Mouse (Mus musculus): ENCODE measurements around the gene Gprc5c. TPM values are rescaled to one million over a fixed set of nuclear protein-coding genes. Genes with fewer than 3 reads are reported as not detected.

The Gprc5c gene
- polyA plus RNA-seq, 1 experiment from 2014 or later = 41.1 TPM

DNA sequence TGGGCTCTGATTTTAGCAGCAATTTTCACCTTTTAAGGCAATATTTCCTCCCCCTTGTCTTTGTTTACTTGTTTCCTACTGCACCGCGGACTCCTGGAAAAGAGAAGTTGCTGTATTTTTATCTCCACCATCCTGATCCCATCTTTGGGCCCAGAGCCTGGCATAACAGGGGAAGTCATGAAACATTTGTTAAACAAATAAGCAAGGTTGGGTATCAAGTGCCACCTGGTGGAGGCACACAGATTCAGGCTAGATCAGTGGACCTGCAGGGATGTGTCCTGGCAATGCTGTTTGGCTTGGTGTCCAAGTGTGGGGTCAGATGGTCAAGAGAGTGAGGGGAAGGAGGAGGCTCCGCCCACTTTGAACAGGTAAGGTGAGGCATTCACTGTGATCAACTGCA, 26.2 kb downstream of the Gprc5c start:
- H3K4me2 ChIP-seq (ENCODE audit: low read depth, severe bottlenecking) = no peak overlapping the region
- H3K9ac ChIP-seq (ENCODE audit: low read length) = no peak overlapping the region
- H3K4me3 ChIP-seq (ENCODE audit: low read depth, low read length) = no peak overlapping the region
- peak; percentile 66 for DNase-seq (ENCODE audit: low spot score)
- H3K27ac ChIP-seq (replicated peaks; ENCODE audit: low read depth, low read length) = no peak overlapping the region
- H3K9me3 ChIP-seq (ENCODE audit: control insufficient read depth, low read length) = no peaks in the 10 kb centered on the region
- H3K4me1 ChIP-seq (ENCODE audit: control insufficient read depth, insufficient read depth, low read length) = peaks cover 22% of the 10 kb centered on the region
- H3K27me3 ChIP-seq (ENCODE audit: control insufficient read depth, insufficient read depth, low read length) = no peaks in the 10 kb centered on the region
- H3K36me3 ChIP-seq (ENCODE audit: control insufficient read depth, insufficient read depth, low read length) = no peaks in the 10 kb centered on the region
- ATAC-seq (ENCODE audit: insufficient number of reproducible peaks, low FRiP score, low TSS enrichment, low read depth) = no peak
- 58% methylated on average over 3 of the region's 3 CpGs for WGBS

GRCm38 (mm10) chr11:114879666-114880065, 28.7 kb downstream of the Gprc5c start:
- DNase-seq (ENCODE audit: low spot score) (no peak), ATAC-seq (ENCODE audit: insufficient number of reproducible peaks, low FRiP score, low TSS enrichment, low read depth) (no peak)
- no peaks in the 10 kb centered on the region for H3K9me3 ChIP-seq (ENCODE audit: control insufficient read depth, low read length)
- peaks cover 14% of the 10 kb centered on the region for H3K4me1 ChIP-seq (ENCODE audit: control insufficient read depth, insufficient read depth, low read length)
- H3K9ac ChIP-seq (ENCODE audit: low read length) = no peak overlapping the region
- H3K4me2 ChIP-seq (ENCODE audit: low read depth, severe bottlenecking) = no peak overlapping the region
- H3K27me3 ChIP-seq (ENCODE audit: control insufficient read depth, insufficient read depth, low read length) = no peaks in the 10 kb centered on the region
- 81% methylated on average over 2 of the region's 2 CpGs for WGBS
- no peak overlapping the region for H3K27ac ChIP-seq (replicated peaks; ENCODE audit: low read depth, low read length)
- H3K36me3 ChIP-seq (ENCODE audit: control insufficient read depth, insufficient read depth, low read length) = no peaks in the 10 kb centered on the region
- no peak overlapping the region for H3K4me3 ChIP-seq (ENCODE audit: low read depth, low read length)

GRCm38 (mm10) chr11:114880185-114880584, 29.2 kb downstream of the Gprc5c start:
- H3K4me3 ChIP-seq (ENCODE audit: low read depth, low read length) = no peak overlapping the region
- H3K36me3 ChIP-seq (ENCODE audit: control insufficient read depth, insufficient read depth, low read length) = no peaks in the 10 kb centered on the region
- DNase-seq (ENCODE audit: low spot score) = no peak
- peaks cover 9% of the 10 kb centered on the region for H3K4me1 ChIP-seq (ENCODE audit: control insufficient read depth, insufficient read depth, low read length)
- no peak overlapping the region for H3K9ac ChIP-seq (ENCODE audit: low read length)
- H3K27ac ChIP-seq (replicated peaks; ENCODE audit: low read depth, low read length) = no peak overlapping the region
- no peaks in the 10 kb centered on the region for H3K9me3 ChIP-seq (ENCODE audit: control insufficient read depth, low read length)
- H3K27me3 ChIP-seq (ENCODE audit: control insufficient read depth, insufficient read depth, low read length) = no peaks in the 10 kb centered on the region
- no peak for ATAC-seq (ENCODE audit: insufficient number of reproducible peaks, low FRiP score, low TSS enrichment, low read depth)
- H3K4me2 ChIP-seq (ENCODE audit: low read depth, severe bottlenecking) = no peak overlapping the region

- DNase-seq (ENCODE audit: low spot score) (peak; percentile 68), ATAC-seq (ENCODE audit: insufficient number of reproducible peaks, low FRiP score, low TSS enrichment, low read depth) (no peak)
- no peak overlapping the region for H3K27ac ChIP-seq (replicated peaks; ENCODE audit: low read depth, low read length)
Measured at GRCm38 (mm10) chr11:114880589-114880988, 29.6 kb downstream of the Gprc5c start.

DNA sequence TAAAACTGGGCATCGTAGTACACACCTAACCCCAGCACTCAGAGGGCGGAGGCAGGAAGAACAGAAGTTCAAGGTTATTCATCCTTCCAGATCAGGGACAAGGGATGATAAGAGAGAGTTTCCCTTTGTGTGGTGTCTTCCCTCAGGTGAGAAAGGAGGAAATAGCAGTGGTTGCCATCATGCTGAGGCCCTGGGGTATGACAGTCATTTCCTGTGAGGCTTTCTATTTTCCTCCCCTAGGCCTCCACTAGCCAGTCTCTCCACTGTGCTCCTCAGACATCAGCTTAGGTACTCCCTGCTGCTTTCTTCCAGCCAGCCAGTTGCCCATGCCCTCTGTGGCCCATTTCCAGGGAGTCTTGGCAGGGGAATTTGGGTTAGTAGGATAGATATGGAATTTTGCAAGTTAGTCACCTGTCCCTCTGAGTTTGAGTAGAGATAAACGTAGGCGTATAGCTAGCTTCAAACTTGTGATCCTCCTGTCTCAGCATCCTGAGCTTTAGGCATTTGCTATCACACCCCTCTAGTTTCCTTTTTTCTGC, 32.4 kb downstream of the Gprc5c start:
- H3K4me1 ChIP-seq (ENCODE audit: control insufficient read depth, insufficient read depth, low read length) = no peaks in the 10 kb centered on the region; the same call in 1 of the 2 replicates
- no peak overlapping the region for H3K27ac ChIP-seq (replicated peaks; ENCODE audit: low read depth, low read length)
- no peak for DNase-seq (ENCODE audit: low spot score)
- no peak overlapping the region for H3K9ac ChIP-seq (ENCODE audit: low read length)
- H3K4me3 ChIP-seq (ENCODE audit: low read depth, low read length) = no peak overlapping the region
- H3K36me3 ChIP-seq (ENCODE audit: control insufficient read depth, insufficient read depth, low read length) = no peaks in the 10 kb centered on the region
- no peak for ATAC-seq (ENCODE audit: insufficient number of reproducible peaks, low FRiP score, low TSS enrichment, low read depth)
- no peaks in the 10 kb centered on the region for H3K27me3 ChIP-seq (ENCODE audit: control insufficient read depth, insufficient read depth, low read length)
- no peaks in the 10 kb centered on the region for H3K9me3 ChIP-seq (ENCODE audit: control insufficient read depth, low read length)
- 84% methylated on average over 4 of the region's 4 CpGs for WGBS
- no peak overlapping the region for H3K4me2 ChIP-seq (ENCODE audit: low read depth, severe bottlenecking)

More at GRCm38 (mm10) chr11:114880589-114880988, 29.6 kb downstream of the Gprc5c start:
- WGBS = 0% methylated on average over 1 of the region's 1 CpGs
- Histone ChIP-seq H3K9me3 (ENCODE audit: control insufficient read depth, low read length) (no peaks in the 10 kb centered on the region), H3K4me2 (ENCODE audit: low read depth, severe bottlenecking) (no peak overlapping the region), H3K4me3 (ENCODE audit: low read depth, low read length) (no peak overlapping the region), H3K27me3 (ENCODE audit: control insufficient read depth, insufficient read depth, low read length) (no peaks in the 10 kb centered on the region), H3K9ac (ENCODE audit: low read length) (no peak overlapping the region), H3K4me1 (ENCODE audit: control insufficient read depth, insufficient read depth, low read length) (peaks cover 5% of the 10 kb centered on the region), H3K36me3 (ENCODE audit: control insufficient read depth, insufficient read depth, low read length) (no peaks in the 10 kb centered on the region)

GRCm38 (mm10) chr11:114884380-114885100, 33.6 kb downstream of the Gprc5c start:
- ATAC-seq (ENCODE audit: insufficient number of reproducible peaks, low FRiP score, low TSS enrichment, low read depth) (no peak), DNase-seq (ENCODE audit: low spot score) (no peak)
- H3K9me3 ChIP-seq (ENCODE audit: control insufficient read depth, low read length) = no peaks in the 10 kb centered on the region
- H3K36me3 ChIP-seq (ENCODE audit: control insufficient read depth, insufficient read depth, low read length) = no peaks in the 10 kb centered on the region
- no peak overlapping the region for H3K4me2 ChIP-seq (ENCODE audit: low read depth, severe bottlenecking)
- no peaks in the 10 kb centered on the region; the same call in 1 of the 2 replicates for H3K4me1 ChIP-seq (ENCODE audit: control insufficient read depth, insufficient read depth, low read length)
- H3K27me3 ChIP-seq (ENCODE audit: control insufficient read depth, insufficient read depth, low read length) = no peaks in the 10 kb centered on the region
- H3K9ac ChIP-seq (ENCODE audit: low read length) = no peak overlapping the region
- 91% methylated on average over 4 of the region's 4 CpGs for WGBS
- no peak overlapping the region for H3K27ac ChIP-seq (replicated peaks; ENCODE audit: low read depth, low read length)
- H3K4me3 ChIP-seq (ENCODE audit: low read depth, low read length) = no peak overlapping the region

- no peak for ATAC-seq (ENCODE audit: insufficient number of reproducible peaks, low FRiP score, low TSS enrichment, low read depth)
- no peak within 1 kb of the TSS for H3K4me3 ChIP-seq (ENCODE audit: low read depth, low read length)
- no peaks in the 10 kb centered on the region; the same call in 1 of the 2 replicates for H3K4me1 ChIP-seq (ENCODE audit: control insufficient read depth, insufficient read depth, low read length)
Measured at GRCm38 (mm10) chr11:114889991-114890518, 39.1 kb downstream of the Gprc5c start, which contains the start of gene Cd300a. Gene Cd300a (plus strand): TSS chr11:114890041.

GRCm38 (mm10) chr11:114890542-114890941, 39.6 kb downstream of the Gprc5c start:
- Histone ChIP-seq H3K9me3 (ENCODE audit: control insufficient read depth, low read length) (no peaks in the 10 kb centered on the region), H3K27me3 (ENCODE audit: control insufficient read depth, insufficient read depth, low read length) (no peaks in the 10 kb centered on the region), H3K4me2 (ENCODE audit: low read depth, severe bottlenecking) (no peak overlapping the region), H3K36me3 (ENCODE audit: control insufficient read depth, insufficient read depth, low read length) (no peaks in the 10 kb centered on the region), H3K27ac (replicated peaks; ENCODE audit: low read depth, low read length) (no peak overlapping the region), H3K4me1 (ENCODE audit: control insufficient read depth, insufficient read depth, low read length) (no peaks in the 10 kb centered on the region; the same call in 1 of the 2 replicates), H3K4me3 (ENCODE audit: low read depth, low read length) (no peak overlapping the region), H3K9ac (ENCODE audit: low read length) (no peak overlapping the region)
- 74% methylated on average over 5 of the region's 5 CpGs for WGBS
- DNase-seq (ENCODE audit: low spot score) = no peak
- no peak for ATAC-seq (ENCODE audit: insufficient number of reproducible peaks, low FRiP score, low TSS enrichment, low read depth)

More at GRCm38 (mm10) chr11:114889991-114890518, 39.1 kb downstream of the Gprc5c start, which contains the start of gene Cd300a:
- Histone ChIP-seq H3K27me3 (ENCODE audit: control insufficient read depth, insufficient read depth, low read length) (no peaks in the 10 kb centered on the region), H3K9ac (ENCODE audit: low read length) (no peak within 1 kb of the TSS), H3K27ac (replicated peaks; ENCODE audit: low read depth, low read length) (no peak within 1 kb of the TSS), H3K9me3 (ENCODE audit: control insufficient read depth, low read length) (no peaks in the 10 kb centered on the region), H3K36me3 (ENCODE audit: control insufficient read depth, insufficient read depth, low read length) (no peaks in the 10 kb centered on the region), H3K4me2 (ENCODE audit: low read depth, severe bottlenecking) (no peak within 1 kb of the TSS)
- WGBS = 81% methylated on average over 18 of the region's 18 CpGs
- no peak for DNase-seq (ENCODE audit: low spot score)

Data from limb, embryonic 11.5 days (tissue).